Mouse (Mus musculus) small intestine, adult 2 months (tissue): ENCODE data around the gene Cdip1. TPM values are rescaled to one million over a fixed set of nuclear protein-coding genes. Genes with fewer than 3 reads are reported as not detected.

Experiments used
- H3K27ac ChIP-seq: fragments of 200-500 bp; 2 replicates; pipeline ENCODE4 v1.5.1; 2012; ENCODE audit warnings: low read depth, low read length, control low read depth, inconsistent platforms; ENCODE audit not compliant: insufficient read depth
- H3K27me3 ChIP-seq: fragments of 200-500 bp; 2 replicates; pipeline ENCODE4 v1.6.1; 2012; ENCODE audit warnings: mild to moderate bottlenecking, moderate library complexity, low read length, inconsistent platforms; ENCODE audit not compliant: control insufficient read depth, insufficient read depth
- H3K36me3 ChIP-seq: fragments of 200-500 bp; 2 replicates; pipeline ENCODE4 v1.6.1; 2012; ENCODE audit warnings: mild to moderate bottlenecking, low read length, control low read depth, inconsistent platforms; ENCODE audit not compliant: control insufficient read depth, insufficient read depth
- H3K4me1 ChIP-seq: fragments of 200-500 bp; 2 replicates; pipeline ENCODE4 v1.6.1; 2012; ENCODE audit warnings: low read length, inconsistent platforms, mixed read lengths; ENCODE audit not compliant: control insufficient read depth, insufficient read depth, insufficient read length
- H3K4me3 ChIP-seq: fragments of 200-500 bp; 2 replicates; pipeline ENCODE4 v1.5.1; 2012; ENCODE audit warnings: low read depth, mild to moderate bottlenecking, control low read depth, inconsistent platforms, low read length, moderate library complexity
- CTCF ChIP-seq: fragments of 200-500 bp; IDR thresholded peaks from 2 replicates; pipeline ENCODE4 v1.5.1; 2012; ENCODE audit warnings: low read depth, mild to moderate bottlenecking, control low read depth, inconsistent platforms, low read length, moderate library complexity, mixed read lengths; ENCODE audit not compliant: insufficient replicate concordance, insufficient read length; ENCODE audit errors: extremely low read depth
- POLR2A ChIP-seq: fragments of 200-500 bp; IDR thresholded peaks from 2 replicates; pipeline ENCODE4 v1.6.1; 2012; ENCODE audit warnings: low read depth, mild to moderate bottlenecking, control low read depth, inconsistent platforms, low read length, moderate library complexity
- WGBS: fragments of 180-500 bp; shearing (Covaris S2); methylation state at CpG from one replicate; pipeline ENCODE4 v1.1.7; 2018; 5-methylcytosine and 5-hydroxymethylcytosine counted together
- polyA plus RNA-seq: library from polyadenylated mRNA; depleted of rRNA; stranded (reverse); fragments of >200 nt; gene quantifications from 2 replicates; pipeline ENCODE4 v1.2.3, GENCODE M21; 2012; rRNA removed

Gene Cdip1
- 51.7 and 87.4 TPM in 2 replicates for polyA plus RNA-seq

DNA sequence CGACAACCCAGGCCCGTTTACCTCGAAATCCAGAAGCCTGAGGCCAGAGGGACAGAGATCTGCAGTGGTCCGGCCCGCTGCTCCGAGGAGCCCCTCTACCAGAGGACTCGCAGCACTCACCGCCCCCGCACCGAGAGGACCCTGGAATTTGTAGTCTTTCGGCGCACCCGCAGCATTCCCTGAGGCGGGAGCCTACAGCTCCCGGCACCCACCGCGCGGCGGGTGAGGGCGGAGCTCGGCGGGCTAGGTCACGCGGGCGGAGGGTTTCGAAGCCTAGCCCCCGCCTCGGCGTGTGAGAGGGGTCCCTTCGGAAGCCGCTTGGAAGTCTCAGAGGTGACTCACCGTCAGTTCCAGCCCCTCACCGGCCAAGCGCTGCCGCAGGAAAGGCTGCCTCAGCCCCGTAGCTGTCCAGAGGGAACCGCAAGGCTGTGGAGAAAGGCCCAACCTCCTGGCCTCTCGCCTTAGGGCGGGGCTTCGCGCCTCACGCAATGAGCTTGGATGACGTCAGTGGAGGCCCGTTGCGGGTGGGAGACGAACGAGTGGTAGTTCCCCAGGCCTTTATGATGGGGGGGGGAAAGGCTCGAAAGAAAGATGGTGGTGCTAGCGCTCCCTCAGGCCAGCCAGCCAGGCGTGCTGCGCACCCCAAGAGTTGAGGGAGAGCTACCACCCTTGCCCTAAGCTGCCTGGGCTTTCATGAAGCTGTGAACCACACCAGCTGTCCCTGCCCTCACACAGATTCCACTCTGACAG is at the start of gene Cdip1:
Gene Cdip1 (minus strand): TSS at position 483 of the 750 bp plus-strand sequence.
- under 1% methylated on average over 51 of the region's 51 CpGs for WGBS

DNA sequence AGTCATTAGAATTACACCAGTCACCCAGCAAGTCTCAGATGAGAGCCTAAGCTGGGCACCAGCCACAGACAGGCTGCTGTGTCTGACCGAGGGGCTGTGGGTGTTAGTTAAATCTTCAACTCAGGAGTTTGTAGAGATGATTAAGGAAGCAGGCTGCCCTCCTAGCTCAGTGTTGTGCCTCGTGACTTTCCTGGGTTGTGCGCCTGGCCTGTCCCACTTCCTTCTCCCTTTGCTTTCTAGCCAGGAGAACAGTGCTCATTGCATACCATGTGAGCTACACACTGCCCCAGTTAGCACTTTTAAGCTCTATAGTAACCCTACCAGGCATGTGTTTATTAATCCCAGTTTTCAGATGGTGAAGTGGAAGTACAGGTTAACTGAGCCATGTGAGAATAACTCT is 49.5 kb upstream of the Cdip1 start:
- Histone ChIP-seq H3K27me3 (no peaks in the 10 kb centered on the region), H3K4me1 (no peaks in the 10 kb centered on the region), H3K36me3 (no peaks in the 10 kb centered on the region), H3K4me3 (no peak overlapping the region), H3K27ac (no peak overlapping the region)
- TF ChIP-seq CTCF (no peak), POLR2A (no peak)
- 82% methylated on average over 3 of the region's 3 CpGs for WGBS

More for the DNA sequence above, at the start of gene Cdip1:
- H3K27ac ChIP-seq, result peak within 1 kb of the TSS; percentile 82
- peaks cover 20% of the 10 kb centered on the region; the same call in 1 of the 2 replicates for H3K4me1 ChIP-seq
- H3K4me3 ChIP-seq, result peak within 1 kb of the TSS; percentile 79
- H3K36me3 ChIP-seq, result no peaks in the 10 kb centered on the region
- TF ChIP-seq POLR2A (peak; percentile 31; the same call in 1 of the 2 replicates), CTCF (no peak)
- H3K27me3 ChIP-seq, result no peaks in the 10 kb centered on the region

DNA sequence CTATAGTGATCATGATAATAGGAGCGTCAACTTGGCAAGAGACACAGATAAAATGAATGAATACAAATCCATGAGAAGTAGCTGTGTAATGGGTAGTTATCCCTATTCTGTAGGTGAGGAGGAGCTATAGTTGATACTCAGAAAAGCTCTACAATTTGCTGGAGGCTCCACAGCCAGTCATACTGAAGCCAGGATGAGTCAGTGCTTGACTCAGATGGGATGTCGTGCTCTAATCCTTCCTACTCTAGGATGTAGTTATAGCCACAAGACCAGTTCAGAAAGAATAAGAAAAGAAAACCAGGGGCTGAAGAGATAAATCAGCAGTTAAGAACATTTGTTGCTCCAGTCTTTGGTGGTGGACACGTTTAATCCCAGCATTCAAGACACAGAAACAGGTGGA is 47.5 kb upstream of the Cdip1 start:
- Histone ChIP-seq H3K4me1 (no peaks in the 10 kb centered on the region), H3K27ac (no peak overlapping the region), H3K27me3 (no peaks in the 10 kb centered on the region), H3K4me3 (no peak overlapping the region), H3K36me3 (no peaks in the 10 kb centered on the region)
- 85% methylated on average over 3 of the region's 3 CpGs for WGBS
- no peak for TF ChIP-seq POLR2A
- TF ChIP-seq CTCF, result no peak

DNA sequence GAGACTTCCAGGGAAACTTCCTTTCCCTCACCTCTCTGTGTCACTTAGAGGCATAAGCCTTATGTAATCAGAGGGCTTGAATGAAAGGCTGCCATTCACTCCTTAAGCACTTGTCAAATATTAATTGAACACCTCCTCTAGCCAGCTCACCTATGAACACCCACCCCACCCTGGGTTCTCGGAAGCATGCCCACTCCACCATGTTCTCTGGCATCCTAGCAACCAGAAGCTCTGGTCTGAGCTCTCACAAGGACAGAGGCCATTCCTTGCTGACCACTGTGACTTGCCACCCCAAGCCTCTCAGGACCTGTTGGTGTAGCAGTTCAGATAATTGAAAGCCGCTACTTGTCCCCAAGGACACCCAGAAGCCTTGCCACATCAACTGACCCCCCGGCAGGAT is 45.1 kb upstream of the Cdip1 start, which contains the start of gene 4930562C15Rik:
Gene 4930562C15Rik (plus strand): TSS at position 226 of the 400 bp plus-strand sequence.
- no peak within 1 kb of the TSS for H3K4me3 ChIP-seq
- no peaks in the 10 kb centered on the region for H3K36me3 ChIP-seq
- 84% methylated on average over 3 of the region's 3 CpGs for WGBS
- no peaks in the 10 kb centered on the region for H3K4me1 ChIP-seq
- H3K27me3 ChIP-seq, result no peaks in the 10 kb centered on the region
- TF ChIP-seq POLR2A, result no peak
- no peak for TF ChIP-seq CTCF
- no peak within 1 kb of the TSS for H3K27ac ChIP-seq

DNA sequence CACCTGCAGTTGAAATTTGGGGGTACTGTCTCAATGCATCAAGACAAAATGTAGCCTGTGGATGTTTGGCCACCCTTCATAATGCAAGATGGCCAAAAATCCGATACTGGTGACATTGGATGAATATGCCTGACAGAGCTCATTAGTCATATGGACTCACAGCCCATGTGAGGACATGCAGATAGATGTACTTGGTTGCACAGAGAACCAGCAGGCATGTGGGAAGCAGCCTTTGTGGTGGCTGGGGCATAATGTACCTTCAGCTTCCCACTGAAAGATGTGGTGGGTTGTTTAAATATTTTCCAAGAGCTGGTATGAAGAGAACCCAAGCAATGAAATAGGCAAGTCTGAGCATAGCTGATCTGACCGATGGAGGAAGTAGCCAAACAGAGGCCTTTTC is 43.8 kb upstream of the Cdip1 start:
- Histone ChIP-seq H3K36me3 (no peaks in the 10 kb centered on the region), H3K27me3 (no peaks in the 10 kb centered on the region), H3K4me1 (no peaks in the 10 kb centered on the region), H3K4me3 (no peak overlapping the region), H3K27ac (no peak overlapping the region)
- 81% methylated on average over 2 of the region's 2 CpGs for WGBS
- TF ChIP-seq CTCF (no peak), POLR2A (no peak)

DNA sequence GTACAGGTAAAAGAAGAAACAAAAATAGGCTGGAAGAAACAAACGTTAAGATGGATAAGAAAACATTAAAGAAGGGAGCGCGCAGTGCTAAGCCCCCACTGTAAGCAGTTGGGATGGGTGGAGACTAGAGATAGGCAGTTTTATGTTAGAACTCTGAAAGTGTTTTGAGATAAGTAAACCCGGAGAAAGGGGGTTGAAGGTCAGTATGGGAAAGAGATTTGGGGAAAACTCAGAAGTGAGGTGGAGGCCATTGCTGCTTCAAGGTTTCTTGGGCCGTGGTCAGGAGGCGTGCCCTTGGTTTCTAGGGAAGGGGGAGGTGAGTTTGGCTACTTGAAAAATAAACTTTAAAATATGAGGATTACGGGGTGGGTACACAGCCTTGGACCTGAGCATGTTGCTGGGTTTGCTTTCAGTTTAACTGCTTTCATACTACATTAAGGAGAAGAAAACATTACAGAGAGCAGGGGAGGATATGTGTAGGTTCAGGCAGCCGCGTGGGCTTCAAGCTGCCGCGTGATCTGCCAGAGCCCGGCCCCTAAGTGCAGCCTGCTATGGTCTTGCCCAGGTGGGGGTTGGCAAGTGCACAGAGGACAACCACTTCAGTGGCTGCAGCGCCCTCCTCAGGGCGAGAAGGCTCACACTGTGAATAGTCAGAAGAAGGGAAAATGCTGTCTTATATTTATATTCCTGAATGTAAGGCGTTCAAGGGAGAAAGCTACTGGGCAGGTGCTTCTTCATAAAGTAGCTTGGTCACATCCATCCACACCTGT is 41.7 kb upstream of the Cdip1 start:
- 40% methylated on average over 15 of the region's 15 CpGs for whole genome bisulfite sequencing
- Histone ChIP-seq H3K27me3 (no peaks in the 10 kb centered on the region), H3K36me3 (no peaks in the 10 kb centered on the region), H3K4me1 (no peaks in the 10 kb centered on the region), H3K4me3 (no peak overlapping the region), H3K27ac (no peak overlapping the region)
- TF ChIP-seq POLR2A (no peak), CTCF (no peak)
